Mouse (Mus musculus) embryonic fibroblast, embryonic 13.5 days (primary cell): Measurements from ENCODE around the gene Herc1.

Experiments
- CTCF ChIP-seq: IDR thresholded peaks from 2 replicates; pipeline ENCODE4 v1.5.1; 2011; ENCODE audit warnings: mild to moderate bottlenecking, control low read depth, low read length, moderate library complexity, borderline replicate concordance; ENCODE audit not compliant: insufficient read depth
- POLR2A ChIP-seq: IDR thresholded peaks from 2 replicates; pipeline ENCODE4 v1.6.1; 2011; ENCODE audit warnings: low read depth, mild to moderate bottlenecking, control low read depth, low read length, moderate library complexity

DNA sequence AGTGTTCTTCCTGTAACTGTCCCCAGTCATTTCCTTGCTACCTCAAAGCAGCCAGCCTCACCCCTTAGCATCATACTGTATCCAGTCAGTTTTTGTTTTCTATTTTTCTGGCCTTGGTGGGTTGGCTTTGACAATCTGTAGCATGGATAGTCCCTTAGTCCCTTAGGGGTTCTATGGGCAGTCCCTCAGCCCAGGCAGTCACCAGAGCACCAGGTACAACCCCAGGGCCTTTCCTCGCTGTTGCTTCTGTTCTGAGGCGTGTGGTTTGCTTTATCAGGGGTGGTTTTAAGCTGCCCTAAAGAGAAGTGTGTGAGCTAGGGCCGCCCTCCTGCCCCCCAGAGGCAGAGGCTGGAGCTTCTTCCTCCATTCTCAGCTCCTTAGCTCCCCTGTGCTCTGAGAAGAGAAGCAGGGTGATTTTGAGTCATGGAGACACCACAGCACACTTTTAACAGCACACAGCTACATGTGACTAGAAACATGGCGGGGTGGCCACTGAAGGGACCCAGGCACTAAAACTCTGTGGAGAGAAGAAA, 153.7 kb downstream of the Herc1 start:
- no peak for TF ChIP-seq CTCF
- TF ChIP-seq POLR2A = no peak
